Mouse (Mus musculus): ENCODE data around the gene Sgpp2. TPM values are rescaled to one million over a fixed set of nuclear protein-coding genes. Genes with fewer than 3 reads are reported as not detected.

The Sgpp2 gene
- polyA plus RNA-seq, 1 experiment from 2014 or later, result 16.0 TPM

GRCm38 (mm10) chr1:78396320-78396913, 86.3 kb downstream of the Sgpp2 start:
- ATAC-seq (replicated peaks; ENCODE audit: low FRiP score, low read depth), result no peak
- no peak for TF ChIP-seq CTCF (IDR thresholded peaks at IDR 0.05; ENCODE audit: low read depth)
- Histone ChIP-seq H3K27ac (no peak overlapping the region), H3K9me3 (replicated peaks; ENCODE audit: low read length) (no peaks in the 10 kb centered on the region), H3K4me3 (replicated peaks; ENCODE audit: low read depth, low read length) (no peak overlapping the region), H3K4me2 (ENCODE audit: low read length) (no peak overlapping the region), H3K9ac (ENCODE audit: low read depth, low read length) (no peak overlapping the region), H3K36me3 (ENCODE audit: insufficient read depth, low read length) (no peaks in the 10 kb centered on the region), H3K4me1 (replicated peaks; ENCODE audit: insufficient read depth, low read length) (peaks cover 4% of the 10 kb centered on the region; the same call in 1 of the 2 replicates), H3K27me3 (ENCODE audit: insufficient read depth, low read length) (no peaks in the 10 kb centered on the region)
- peak; percentile 3 for DNase-seq (ENCODE audit: low spot score)
- WGBS, result 32% methylated on average over 8 of the region's 8 CpGs

- no peaks in the 10 kb centered on the region for H3K9me3 ChIP-seq (replicated peaks; ENCODE audit: low read length)
- DNase-seq (ENCODE audit: low spot score), result no peak
- H3K4me3 ChIP-seq (replicated peaks; ENCODE audit: low read depth, low read length), result no peak overlapping the region
- 69% methylated on average over 3 of the region's 3 CpGs for WGBS
- H3K4me2 ChIP-seq (ENCODE audit: low read length), result no peak overlapping the region
- H3K27ac ChIP-seq, result no peak overlapping the region
- 0 out of 2 replicates have a peak, but pooled peaks cover 4% of the 10 kb centered on the region for H3K27me3 ChIP-seq (ENCODE audit: insufficient read depth, low read length)
- TF ChIP-seq CTCF (IDR thresholded peaks at IDR 0.05; ENCODE audit: low read depth), result no peak
- H3K9ac ChIP-seq (ENCODE audit: low read depth, low read length), result no peak overlapping the region
- ATAC-seq (replicated peaks; ENCODE audit: low FRiP score, low read depth), result no peak
- no peaks in the 10 kb centered on the region for H3K36me3 ChIP-seq (ENCODE audit: insufficient read depth, low read length)
- H3K4me1 ChIP-seq (replicated peaks; ENCODE audit: insufficient read depth, low read length), result peaks cover 4% of the 10 kb centered on the region; the same call in 1 of the 2 replicates
Observed at GRCm38 (mm10) chr1:78399755-78400154, 89.6 kb downstream of the Sgpp2 start.

- 0 out of 2 replicates have a peak, but pooled peaks cover 4% of the 10 kb centered on the region for H3K27me3 ChIP-seq (ENCODE audit: insufficient read depth, low read length)
- 88% methylated on average over 4 of the region's 4 CpGs for WGBS
- no peak for TF ChIP-seq CTCF (IDR thresholded peaks at IDR 0.05; ENCODE audit: low read depth)
- DNase-seq (ENCODE audit: low spot score) (no peak), ATAC-seq (replicated peaks; ENCODE audit: low FRiP score, low read depth) (no peak)
- no peaks in the 10 kb centered on the region for H3K36me3 ChIP-seq (ENCODE audit: insufficient read depth, low read length)
- no peaks in the 10 kb centered on the region for H3K9me3 ChIP-seq (replicated peaks; ENCODE audit: low read length)
- H3K4me3 ChIP-seq (replicated peaks; ENCODE audit: low read depth, low read length), result no peak overlapping the region
- H3K4me1 ChIP-seq (replicated peaks; ENCODE audit: insufficient read depth, low read length), result no peaks in the 10 kb centered on the region; the same call in 1 of the 2 replicates
- no peak overlapping the region for H3K27ac ChIP-seq
- no peak overlapping the region for H3K4me2 ChIP-seq (ENCODE audit: low read length)
- H3K9ac ChIP-seq (ENCODE audit: low read depth, low read length), result no peak overlapping the region
Observed at GRCm38 (mm10) chr1:78401413-78401812, 91.3 kb downstream of the Sgpp2 start.

- H3K9ac ChIP-seq (ENCODE audit: low read depth, low read length), result no peak overlapping the region
- no peaks in the 10 kb centered on the region for H3K9me3 ChIP-seq (replicated peaks; ENCODE audit: low read length)
- no peaks in the 10 kb centered on the region for H3K36me3 ChIP-seq (ENCODE audit: insufficient read depth, low read length)
- WGBS, result 83% methylated on average over 2 of the region's 2 CpGs
- no peak overlapping the region for H3K4me2 ChIP-seq (ENCODE audit: low read length)
- DNase-seq (ENCODE audit: low spot score) (no peak), ATAC-seq (replicated peaks; ENCODE audit: low FRiP score, low read depth) (no peak)
- H3K4me3 ChIP-seq (replicated peaks; ENCODE audit: low read depth, low read length), result no peak overlapping the region
- H3K27ac ChIP-seq, result no peak overlapping the region
- no peak for TF ChIP-seq CTCF (IDR thresholded peaks at IDR 0.05; ENCODE audit: low read depth)
- H3K4me1 ChIP-seq (replicated peaks; ENCODE audit: insufficient read depth, low read length), result no peaks in the 10 kb centered on the region
- no peaks in the 10 kb centered on the region for H3K27me3 ChIP-seq (ENCODE audit: insufficient read depth, low read length)
Observed at GRCm38 (mm10) chr1:78409396-78409795, 99.3 kb downstream of the Sgpp2 start.

GRCm38 (mm10) chr1:78412668-78413067, 102.5 kb downstream of the Sgpp2 start:
- 28% methylated on average over 7 of the region's 7 CpGs for WGBS
- Histone ChIP-seq H3K9me3 (replicated peaks; ENCODE audit: low read length) (no peaks in the 10 kb centered on the region), H3K36me3 (ENCODE audit: insufficient read depth, low read length) (no peaks in the 10 kb centered on the region), H3K4me3 (replicated peaks; ENCODE audit: low read depth, low read length) (no peak overlapping the region), H3K4me2 (ENCODE audit: low read length) (no peak overlapping the region), H3K4me1 (replicated peaks; ENCODE audit: insufficient read depth, low read length) (no peaks in the 10 kb centered on the region), H3K27me3 (ENCODE audit: insufficient read depth, low read length) (no peaks in the 10 kb centered on the region), H3K27ac (no peak overlapping the region), H3K9ac (ENCODE audit: low read depth, low read length) (no peak overlapping the region)
- ATAC-seq (replicated peaks; ENCODE audit: low FRiP score, low read depth) (peak; percentile 52; the same call in 1 of the 2 replicates), DNase-seq (ENCODE audit: low spot score) (no peak)
- TF ChIP-seq CTCF (IDR thresholded peaks at IDR 0.05; ENCODE audit: low read depth), result no peak

DNA sequence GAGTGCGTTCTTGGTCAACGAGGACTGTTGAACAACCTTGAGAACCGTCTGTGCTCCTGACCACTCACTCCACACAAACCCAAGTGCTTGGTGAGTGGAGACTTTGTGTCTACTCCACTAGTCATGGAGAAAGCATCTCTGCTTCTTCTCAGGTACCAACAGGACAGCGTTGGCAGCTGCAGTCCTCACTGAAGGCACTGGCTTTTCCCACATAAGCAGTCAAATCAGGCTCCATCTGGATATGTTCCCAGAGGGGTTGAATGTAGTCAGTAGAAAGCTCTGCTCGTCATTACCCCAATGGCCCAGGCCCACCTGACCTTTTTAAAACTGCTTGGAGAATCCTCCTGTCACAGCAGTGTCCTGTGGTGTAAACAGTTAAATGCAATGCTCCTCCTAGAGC, 104.3 kb downstream of the Sgpp2 start:
- Histone ChIP-seq H3K4me3 (replicated peaks; ENCODE audit: low read depth, low read length) (no peak overlapping the region), H3K36me3 (ENCODE audit: insufficient read depth, low read length) (no peaks in the 10 kb centered on the region; the same call in 1 of the 2 replicates), H3K9me3 (replicated peaks; ENCODE audit: low read length) (no peaks in the 10 kb centered on the region), H3K9ac (ENCODE audit: low read depth, low read length) (no peak overlapping the region), H3K27me3 (ENCODE audit: insufficient read depth, low read length) (no peaks in the 10 kb centered on the region), H3K4me2 (ENCODE audit: low read length) (no peak overlapping the region), H3K4me1 (replicated peaks; ENCODE audit: insufficient read depth, low read length) (no peaks in the 10 kb centered on the region), H3K27ac (no peak overlapping the region)
- ATAC-seq (replicated peaks; ENCODE audit: low FRiP score, low read depth) (no peak), DNase-seq (ENCODE audit: low spot score) (no peak)
- no peak for TF ChIP-seq CTCF (IDR thresholded peaks at IDR 0.05; ENCODE audit: low read depth)
- 84% methylated on average over 5 of the region's 5 CpGs for WGBS
